Mouse (Mus musculus): ENCODE results near the gene Mt3. TPM values are rescaled to one million over a fixed set of nuclear protein-coding genes. Genes with fewer than 3 reads are reported as not detected.
A peak's percentile ranks its signal among the peaks of the same experiment; 100 is the strongest.

Mt3 gene
- polyA plus RNA-seq, 2 experiments: 3.3 to 3.8 TPM

GRCm38 (mm10) chr8:94194591-94195223 lies 42.3 kb downstream of the Mt3 start:
- H3K9ac ChIP-seq (ENCODE audit: low read depth, low read length, severe bottlenecking): no peak overlapping the region
- H3K4me3 ChIP-seq (replicated peaks; ENCODE audit: low read length): no peak overlapping the region
- no peak for TF ChIP-seq POLR2A (IDR thresholded peaks at IDR 0.05; ENCODE audit: borderline replicate concordance, extremely low read depth, insufficient read depth, insufficient read length)

GRCm38 (mm10) chr8:94199202-94199869 lies 46.9 kb downstream of the Mt3 start:
- peak; percentile 73 for DNase-seq (ENCODE audit: low spot score)
- 42% methylated on average over 10 of the region's 10 CpGs for WGBS
- no peak overlapping the region for H3K27ac ChIP-seq (replicated peaks; ENCODE audit: low read depth, low read length)
- H3K9ac ChIP-seq (ENCODE audit: low read depth, low read length, severe bottlenecking): no peak overlapping the region
- no peak overlapping the region for H3K4me3 ChIP-seq (replicated peaks; ENCODE audit: low read length)
- H3K27me3 ChIP-seq (ENCODE audit: control insufficient read depth, insufficient read depth, low read length): no peaks in the 10 kb centered on the region
- H3K4me1 ChIP-seq (ENCODE audit: control insufficient read depth, insufficient read depth, low read length): no peaks in the 10 kb centered on the region
- H3K4me2 ChIP-seq (replicated peaks; ENCODE audit: low read depth, low read length, severe bottlenecking): no peak overlapping the region
- no peaks in the 10 kb centered on the region for H3K9me3 ChIP-seq (ENCODE audit: control insufficient read depth, low read length)
- no peaks in the 10 kb centered on the region for H3K36me3 ChIP-seq (ENCODE audit: control insufficient read depth, insufficient read depth, low read length)
- TF ChIP-seq POLR2A (IDR thresholded peaks at IDR 0.05; ENCODE audit: borderline replicate concordance, extremely low read depth, insufficient read depth, insufficient read length): no peak
- ATAC-seq (ENCODE audit: low FRiP score, low read depth): no peak

More at GRCm38 (mm10) chr8:94194591-94195223, 42.3 kb downstream of the Mt3 start:
- Histone ChIP-seq H3K27me3 (ENCODE audit: control insufficient read depth, insufficient read depth, low read length) (no peaks in the 10 kb centered on the region), H3K4me2 (replicated peaks; ENCODE audit: low read depth, low read length, severe bottlenecking) (no peak overlapping the region), H3K9me3 (ENCODE audit: control insufficient read depth, low read length) (no peaks in the 10 kb centered on the region), H3K27ac (replicated peaks; ENCODE audit: low read depth, low read length) (no peak overlapping the region), H3K4me1 (ENCODE audit: control insufficient read depth, insufficient read depth, low read length) (0 out of 2 replicates have a peak, but pooled peaks cover 3% of the 10 kb centered on the region), H3K36me3 (ENCODE audit: control insufficient read depth, insufficient read depth, low read length) (no peaks in the 10 kb centered on the region)
- DNase-seq (ENCODE audit: low spot score) (no peak), ATAC-seq (ENCODE audit: low FRiP score, low read depth) (no peak)
- WGBS: 75% methylated on average over 7 of the region's 7 CpGs

Other genes with a start within 250 kb of the Mt3 start
- gene Amfr, start 139.8 kb upstream of the Mt3 start, polyA plus RNA-seq (2012; rRNA removed): 56.9 and 79.0 TPM in 2 replicates
- 55.9 and 56.2 TPM in 2 replicates for gene Amfr, start 139.8 kb upstream of the Mt3 start, polyA plus RNA-seq (2014; fragmentation: Nextera tagmentation; extraction: Ambion mirVana)
- gene Nudt21, start 115.6 kb upstream of the Mt3 start, polyA plus RNA-seq (2012; rRNA removed): 47.2 and 79.3 TPM in 2 replicates
- 117 and 118 TPM in 2 replicates for gene Nudt21, start 115.6 kb upstream of the Mt3 start, polyA plus RNA-seq (2014; fragmentation: Nextera tagmentation; extraction: Ambion mirVana)
- gene Ogfod1, start 115.4 kb upstream of the Mt3 start, polyA plus RNA-seq (2012; rRNA removed): 13.4 and 13.5 TPM in 2 replicates
- gene Ogfod1, start 115.4 kb upstream of the Mt3 start, polyA plus RNA-seq (2014; fragmentation: Nextera tagmentation; extraction: Ambion mirVana): 17.3 and 18.7 TPM in 2 replicates
- gene Bbs2, start 53.7 kb upstream of the Mt3 start, polyA plus RNA-seq (2012; rRNA removed): 26.1 and 27.3 TPM in 2 replicates
- 12.7 and 15.1 TPM in 2 replicates for gene Bbs2, start 53.7 kb upstream of the Mt3 start, polyA plus RNA-seq (2014; fragmentation: Nextera tagmentation; extraction: Ambion mirVana)
- not detected in 2 replicates for gene Mt4, start 15.4 kb upstream of the Mt3 start, polyA plus RNA-seq (2012; rRNA removed)
- gene Mt4, start 15.4 kb upstream of the Mt3 start, polyA plus RNA-seq (2014; fragmentation: Nextera tagmentation; extraction: Ambion mirVana): not detected in 2 replicates
- gene Mt2, start 20.1 kb downstream of the Mt3 start, polyA plus RNA-seq (2012; rRNA removed): 32.8 and 51.6 TPM in 2 replicates
- gene Mt2, start 20.1 kb downstream of the Mt3 start, polyA plus RNA-seq (2014; fragmentation: Nextera tagmentation; extraction: Ambion mirVana): 39.6 and 48.1 TPM in 2 replicates
- 91.7 and 100 TPM in 2 replicates for gene Mt1, start 26.5 kb downstream of the Mt3 start, polyA plus RNA-seq (2012; rRNA removed)
- 149 and 158 TPM in 2 replicates for gene Mt1, start 26.5 kb downstream of the Mt3 start, polyA plus RNA-seq (2014; fragmentation: Nextera tagmentation; extraction: Ambion mirVana)
- gene Nup93, start 62.0 kb downstream of the Mt3 start, polyA plus RNA-seq (2012; rRNA removed): 60.5 and 64.0 TPM in 2 replicates
- 72.3 and 79.9 TPM in 2 replicates for gene Nup93, start 62.0 kb downstream of the Mt3 start, polyA plus RNA-seq (2014; fragmentation: Nextera tagmentation; extraction: Ambion mirVana)
- gene Slc12a3, start 176.6 kb downstream of the Mt3 start, polyA plus RNA-seq (2012; rRNA removed): 0.08 and 0.10 TPM in 2 replicates
- not detected in 2 replicates for gene Slc12a3, start 176.6 kb downstream of the Mt3 start, polyA plus RNA-seq (2014; fragmentation: Nextera tagmentation; extraction: Ambion mirVana)
- gene Herpud1, start 233.8 kb downstream of the Mt3 start, polyA plus RNA-seq (2012; rRNA removed): 72.9 and 86.3 TPM in 2 replicates
- 76.8 and 84.1 TPM in 2 replicates for gene Herpud1, start 233.8 kb downstream of the Mt3 start, polyA plus RNA-seq (2014; fragmentation: Nextera tagmentation; extraction: Ambion mirVana)

All from limb, embryonic 14.5 days (tissue).